Mouse (Mus musculus): ENCODE measurements around the gene Chd4. TPM values are rescaled to one million over a fixed set of nuclear protein-coding genes. Genes with fewer than 3 reads are reported as not detected.

The Chd4 gene
- polyA plus RNA-seq, 1 experiment from 2014 or later = 66.7 TPM

DNA sequence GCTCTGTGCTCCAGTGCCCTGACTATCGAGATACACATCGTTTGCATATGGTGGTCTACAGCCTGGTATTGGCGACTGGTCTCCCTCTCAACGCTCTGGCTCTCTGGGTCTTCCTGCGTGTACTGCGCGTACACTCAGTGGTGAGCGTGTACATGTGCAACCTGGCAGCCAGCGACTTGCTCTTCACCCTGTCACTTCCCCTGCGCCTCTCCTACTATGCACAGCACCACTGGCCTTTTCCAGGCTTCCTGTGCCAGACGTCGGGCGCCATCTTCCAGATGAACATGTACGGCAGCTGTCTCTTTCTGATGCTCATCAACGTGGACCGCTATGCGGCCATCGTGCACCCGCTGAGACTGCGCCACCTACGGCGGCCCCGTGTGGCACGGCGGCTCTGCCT lies 14.4 kb upstream of the Chd4 start:
- H3K4me2 ChIP-seq = peak overlapping the region; percentile 74
- no peaks in the 10 kb centered on the region for H3K27me3 ChIP-seq
- H3K36me3 ChIP-seq = no peaks in the 10 kb centered on the region
- peak overlapping the region; percentile 46 for H3K9ac ChIP-seq
- no peaks in the 10 kb centered on the region for H3K9me3 ChIP-seq
- WGBS = 26% methylated on average over 25 of the region's 25 CpGs
- H3K4me3 ChIP-seq = peak overlapping the region; percentile 46
- H3K27ac ChIP-seq = peak overlapping the region; percentile 85
- peaks cover 13% of the 10 kb centered on the region; the same call in 1 of the 2 replicates for H3K4me1 ChIP-seq
- peak; percentile 13; the same call in 1 of the 2 replicates for ATAC-seq (ENCODE audit: insufficient number of reproducible peaks, low FRiP score, low TSS enrichment, low read depth)

DNA sequence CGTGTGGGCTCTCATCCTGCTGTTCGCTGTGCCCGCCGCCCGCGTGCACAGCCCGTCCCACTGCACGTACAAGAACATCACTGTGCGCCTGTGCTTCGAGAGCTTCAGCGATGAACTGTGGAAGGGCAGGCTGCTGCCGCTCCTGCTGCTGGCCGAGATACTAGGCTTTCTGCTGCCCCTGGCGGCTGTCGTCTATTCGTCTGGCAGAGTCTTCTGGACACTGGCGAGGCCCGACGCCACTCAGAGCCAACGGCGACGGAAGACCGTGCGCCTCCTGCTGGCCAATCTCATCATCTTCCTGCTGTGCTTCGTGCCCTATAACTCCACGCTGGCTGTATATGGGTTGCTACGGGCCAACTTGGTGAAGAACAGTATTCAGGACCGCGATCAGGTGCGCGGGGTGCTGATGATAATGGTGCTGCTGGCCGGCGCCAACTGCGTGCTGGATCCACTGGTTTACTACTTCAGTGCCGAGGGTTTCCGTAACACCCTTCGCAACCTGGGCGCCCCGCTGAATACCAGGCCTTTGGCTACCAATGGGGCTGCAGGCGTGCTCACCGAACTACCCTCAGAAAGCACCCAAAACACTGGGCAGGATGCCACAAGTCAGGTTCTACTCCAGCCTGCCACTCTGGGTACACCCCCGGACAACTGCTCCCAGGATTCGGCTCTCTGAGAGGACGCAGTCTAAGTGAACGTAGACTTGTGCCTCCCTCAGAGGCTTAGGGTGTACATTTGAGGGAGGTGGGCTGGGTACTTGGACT lies 13.8 kb upstream of the Chd4 start:
- peak overlapping the region; percentile 46 for H3K9ac ChIP-seq
- no peaks in the 10 kb centered on the region for H3K27me3 ChIP-seq
- peaks cover 13% of the 10 kb centered on the region; the same call in 1 of the 2 replicates for H3K4me1 ChIP-seq
- 24% methylated on average over 45 of the region's 45 CpGs for WGBS
- H3K4me2 ChIP-seq = peak overlapping the region; percentile 74
- peak overlapping the region; percentile 46 for H3K4me3 ChIP-seq
- H3K36me3 ChIP-seq = no peaks in the 10 kb centered on the region
- no peaks in the 10 kb centered on the region for H3K9me3 ChIP-seq
- peak overlapping the region; percentile 85 for H3K27ac ChIP-seq
- peak; percentile 87 for ATAC-seq (ENCODE audit: insufficient number of reproducible peaks, low FRiP score, low TSS enrichment, low read depth)

DNA sequence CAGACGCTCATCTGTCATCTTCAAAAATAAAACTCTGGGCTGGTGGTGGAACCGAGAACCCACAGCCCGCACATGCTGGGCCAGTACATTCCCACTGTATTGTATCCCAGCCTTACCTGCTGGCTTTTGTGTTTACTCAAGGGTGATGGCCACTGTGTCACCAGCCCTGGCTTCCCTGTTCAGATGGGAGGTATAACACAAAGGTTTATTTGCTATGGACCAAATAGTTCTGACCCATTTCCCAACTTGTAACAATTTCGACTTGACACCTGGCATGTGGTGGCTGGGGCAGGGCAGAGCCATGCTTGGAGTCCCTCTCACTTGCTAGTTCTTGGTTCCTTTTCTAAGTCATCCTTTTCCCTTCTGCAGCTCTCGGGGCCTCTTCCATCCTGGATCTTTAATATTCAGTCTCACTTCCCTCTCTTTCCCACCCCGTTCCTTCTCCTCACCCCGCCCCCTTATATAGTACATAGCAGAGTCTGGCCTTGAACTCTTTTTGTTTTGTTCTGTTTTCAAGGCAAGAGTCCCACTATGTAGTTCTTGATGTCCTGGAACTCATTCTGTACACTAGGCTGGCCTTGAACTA lies 12.9 kb upstream of the Chd4 start:
- WGBS = 85% methylated on average over 7 of the region's 7 CpGs
- Histone ChIP-seq H3K36me3 (no peaks in the 10 kb centered on the region), H3K27ac (no peak overlapping the region), H3K4me1 (peaks cover 14% of the 10 kb centered on the region; the same call in 1 of the 2 replicates), H3K9me3 (no peaks in the 10 kb centered on the region), H3K4me2 (no peak overlapping the region), H3K4me3 (no peak overlapping the region), H3K27me3 (no peaks in the 10 kb centered on the region), H3K9ac (no peak overlapping the region)
- ATAC-seq (ENCODE audit: insufficient number of reproducible peaks, low FRiP score, low TSS enrichment, low read depth) = no peak

DNA sequence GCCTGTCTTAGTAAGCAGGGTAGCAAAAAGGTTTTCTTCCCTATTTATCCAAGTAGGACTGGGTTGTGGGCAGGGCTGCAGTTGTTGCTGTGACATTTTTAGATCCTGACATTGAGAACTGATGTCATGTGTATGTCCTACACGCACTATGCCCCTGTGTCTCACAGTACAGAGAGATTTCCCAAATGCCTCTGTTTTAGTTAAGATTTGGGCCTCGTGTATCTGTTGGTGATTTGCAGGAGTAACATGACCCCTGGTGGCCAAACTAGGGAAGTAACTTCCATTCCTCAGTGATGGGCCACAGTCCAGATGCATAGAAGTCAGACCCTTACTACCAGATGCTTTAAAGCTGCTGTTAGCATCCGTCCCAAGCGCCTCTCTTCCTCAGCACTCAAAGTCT lies 11.4 kb upstream of the Chd4 start:
- 3% methylated on average over 4 of the region's 4 CpGs for WGBS
- Histone ChIP-seq H3K4me3 (no peak overlapping the region), H3K9me3 (no peaks in the 10 kb centered on the region), H3K27ac (no peak overlapping the region), H3K4me1 (peaks cover 30% of the 10 kb centered on the region), H3K4me2 (no peak overlapping the region), H3K9ac (no peak overlapping the region), H3K27me3 (no peaks in the 10 kb centered on the region), H3K36me3 (no peaks in the 10 kb centered on the region)
- no peak for ATAC-seq (ENCODE audit: insufficient number of reproducible peaks, low FRiP score, low TSS enrichment, low read depth)

DNA sequence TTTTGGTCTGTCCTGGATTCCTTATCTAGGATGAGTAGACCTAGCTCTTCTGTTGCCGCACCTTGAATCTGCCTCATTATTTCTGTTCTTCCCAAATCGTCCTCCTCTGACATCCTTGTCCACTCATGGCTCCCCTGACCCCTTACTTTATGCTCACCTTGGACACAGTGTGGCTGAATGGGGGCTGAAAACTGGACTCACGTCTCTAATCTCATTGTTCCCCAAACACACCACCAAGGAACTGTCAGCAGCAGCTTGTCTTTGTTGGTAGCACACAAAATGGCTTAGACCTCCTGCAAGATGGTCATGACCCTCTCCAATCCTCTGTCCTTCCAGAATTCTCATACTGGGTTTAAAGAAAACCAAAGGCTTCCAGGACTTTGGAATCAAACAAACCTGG lies 7.8 kb upstream of the Chd4 start:
- H3K36me3 ChIP-seq = no peaks in the 10 kb centered on the region
- H3K4me1 ChIP-seq = peaks cover 33% of the 10 kb centered on the region
- peak overlapping the region; percentile 95 for H3K27ac ChIP-seq
- H3K9me3 ChIP-seq = no peaks in the 10 kb centered on the region
- H3K27me3 ChIP-seq = no peaks in the 10 kb centered on the region
- no peak overlapping the region for H3K4me2 ChIP-seq
- no peak overlapping the region for H3K4me3 ChIP-seq
- no peak for ATAC-seq (ENCODE audit: insufficient number of reproducible peaks, low FRiP score, low TSS enrichment, low read depth)
- WGBS = 85% methylated on average over 3 of the region's 3 CpGs
- no peak overlapping the region for H3K9ac ChIP-seq

DNA sequence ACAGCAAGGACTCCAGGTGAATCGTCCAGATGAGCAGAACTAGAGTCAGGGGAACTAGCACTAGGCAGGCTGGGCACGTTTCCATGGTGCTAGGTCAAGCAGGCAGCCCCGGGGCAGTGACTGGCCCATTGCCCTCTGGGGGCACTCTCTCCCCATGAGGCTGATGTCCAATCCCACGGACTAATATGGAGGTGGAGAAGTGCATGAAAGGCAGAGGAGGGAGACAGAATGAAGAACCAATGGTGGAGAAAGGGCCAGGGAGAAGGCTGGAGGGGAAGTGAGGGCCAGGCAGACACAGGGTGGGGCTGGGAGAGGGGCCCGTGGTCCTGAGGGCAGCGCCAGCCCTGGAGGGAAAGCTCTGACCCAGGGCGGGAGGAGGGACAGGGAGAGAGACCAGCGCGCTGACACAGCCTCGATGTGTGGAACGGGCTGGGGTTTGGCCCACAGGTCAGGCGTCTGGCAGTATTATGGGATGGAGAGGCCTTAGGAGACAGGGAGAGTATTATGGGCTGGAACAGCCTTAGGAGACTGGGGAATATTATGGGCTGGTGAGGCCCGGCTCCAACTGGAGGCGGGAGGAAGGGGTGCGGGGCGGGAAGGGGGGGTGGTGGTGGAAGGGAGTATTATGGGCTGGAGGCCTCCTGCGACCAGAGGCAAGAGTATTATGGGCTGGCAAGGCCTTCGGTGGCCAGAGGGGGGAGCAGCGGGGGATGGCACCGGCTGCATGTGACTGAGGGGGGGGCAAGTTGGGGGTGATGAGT lies 7.0 kb upstream of the Chd4 start:
- WGBS = 4% methylated on average over 20 of the region's 20 CpGs
- peak overlapping the region; percentile 95 for H3K27ac ChIP-seq
- peak overlapping the region; percentile 51; the same call in 1 of the 2 replicates for H3K4me2 ChIP-seq
- H3K27me3 ChIP-seq = no peaks in the 10 kb centered on the region
- H3K4me1 ChIP-seq = peaks cover 33% of the 10 kb centered on the region
- no peak overlapping the region for H3K9ac ChIP-seq
- H3K4me3 ChIP-seq = peak overlapping the region; percentile 24; the same call in 1 of the 2 replicates
- no peaks in the 10 kb centered on the region for H3K36me3 ChIP-seq
- ATAC-seq (ENCODE audit: insufficient number of reproducible peaks, low FRiP score, low TSS enrichment, low read depth) = peak; percentile 81
- no peaks in the 10 kb centered on the region for H3K9me3 ChIP-seq

DNA sequence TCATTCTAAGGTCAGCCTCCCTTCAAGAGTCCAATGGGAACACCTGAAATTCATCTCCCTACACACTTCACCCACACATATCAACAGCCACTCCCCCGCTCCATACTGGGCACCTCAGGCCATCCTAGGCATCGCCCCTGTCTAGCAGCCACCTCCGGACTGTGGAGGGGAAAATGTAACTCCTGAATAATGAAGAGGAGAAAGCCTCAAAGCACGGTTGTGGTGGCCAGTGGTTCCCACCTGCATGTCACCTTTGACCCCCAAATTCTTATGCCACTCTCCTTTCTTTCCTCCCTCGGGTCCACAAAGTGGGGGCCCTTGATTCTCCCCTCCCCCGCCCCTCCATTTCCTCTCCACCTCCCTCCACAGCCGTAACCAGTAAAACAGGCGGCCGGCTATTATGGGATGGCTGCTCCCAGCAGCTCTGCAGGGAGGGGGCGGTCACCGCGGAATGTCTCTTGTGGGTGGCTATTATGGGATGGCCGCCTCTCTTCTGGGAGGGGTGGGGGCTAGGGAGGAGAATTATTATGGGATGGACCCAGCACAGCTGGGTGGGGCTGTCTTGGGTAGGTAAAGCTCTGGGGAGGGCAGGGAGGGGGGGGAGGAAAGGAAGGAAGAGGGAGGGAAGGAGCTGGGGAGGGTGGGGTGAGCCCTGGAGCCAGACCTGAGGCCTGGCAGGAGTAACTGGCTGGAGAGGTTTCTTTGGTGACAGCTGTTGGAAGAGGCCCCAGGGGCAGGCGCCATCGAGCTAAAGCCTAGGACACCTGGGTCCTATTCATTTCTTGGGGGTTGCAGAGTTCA lies 6.1 kb upstream of the Chd4 start:
- Histone ChIP-seq H3K9me3 (no peaks in the 10 kb centered on the region), H3K27me3 (no peaks in the 10 kb centered on the region), H3K4me3 (peak overlapping the region; percentile 24), H3K9ac (peak overlapping the region; percentile 23; the same call in 1 of the 2 replicates), H3K4me1 (peaks cover 28% of the 10 kb centered on the region), H3K4me2 (peak overlapping the region; percentile 51), H3K27ac (peak overlapping the region; percentile 95), H3K36me3 (no peaks in the 10 kb centered on the region)
- ATAC-seq (ENCODE audit: insufficient number of reproducible peaks, low FRiP score, low TSS enrichment, low read depth) = peak; percentile 70
- 1% methylated on average over 15 of the region's 15 CpGs for WGBS

DNA sequence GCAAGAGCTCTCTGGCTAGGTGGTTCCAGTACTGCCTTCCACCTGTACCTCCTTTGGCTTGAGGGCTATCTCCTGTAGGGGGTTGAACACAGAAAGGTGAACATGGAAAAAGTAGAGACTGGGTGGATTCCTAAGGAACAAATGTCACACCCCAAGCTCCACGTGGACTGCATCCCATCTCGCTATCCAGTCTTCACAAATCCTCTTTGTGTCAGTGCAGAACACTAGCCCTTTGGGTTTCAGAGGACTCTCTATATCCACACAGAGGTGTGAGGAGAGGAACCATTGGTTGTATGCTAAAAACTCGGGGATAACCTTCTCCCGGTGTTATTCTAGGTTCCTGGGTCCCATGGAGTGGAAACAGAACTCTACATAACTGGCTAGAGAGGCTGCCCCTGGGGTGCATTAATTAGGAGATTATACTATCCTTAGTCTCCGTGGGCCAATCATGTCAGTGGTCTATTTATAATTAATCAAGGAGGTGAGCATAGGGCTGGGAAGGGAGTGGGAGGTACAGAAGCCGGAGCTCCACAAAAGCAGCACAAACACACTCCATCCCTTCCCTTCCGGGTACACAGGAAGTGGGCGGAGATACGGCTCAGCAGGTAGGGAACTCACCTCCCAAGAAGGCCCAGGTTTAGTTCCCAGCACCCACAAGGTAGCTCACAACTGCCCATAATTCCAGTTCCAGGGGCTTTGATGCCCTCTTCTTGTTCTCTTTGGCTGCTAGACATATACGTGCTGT lies 5.3 kb upstream of the Chd4 start:
- Histone ChIP-seq H3K9ac (no peak overlapping the region), H3K4me3 (no peak overlapping the region), H3K27me3 (no peaks in the 10 kb centered on the region), H3K9me3 (no peaks in the 10 kb centered on the region), H3K4me1 (peaks cover 33% of the 10 kb centered on the region), H3K4me2 (peak overlapping the region; percentile 51), H3K27ac (peak overlapping the region; percentile 95), H3K36me3 (no peaks in the 10 kb centered on the region)
- no peak for ATAC-seq (ENCODE audit: insufficient number of reproducible peaks, low FRiP score, low TSS enrichment, low read depth)
- WGBS = 55% methylated on average over 10 of the region's 10 CpGs

DNA sequence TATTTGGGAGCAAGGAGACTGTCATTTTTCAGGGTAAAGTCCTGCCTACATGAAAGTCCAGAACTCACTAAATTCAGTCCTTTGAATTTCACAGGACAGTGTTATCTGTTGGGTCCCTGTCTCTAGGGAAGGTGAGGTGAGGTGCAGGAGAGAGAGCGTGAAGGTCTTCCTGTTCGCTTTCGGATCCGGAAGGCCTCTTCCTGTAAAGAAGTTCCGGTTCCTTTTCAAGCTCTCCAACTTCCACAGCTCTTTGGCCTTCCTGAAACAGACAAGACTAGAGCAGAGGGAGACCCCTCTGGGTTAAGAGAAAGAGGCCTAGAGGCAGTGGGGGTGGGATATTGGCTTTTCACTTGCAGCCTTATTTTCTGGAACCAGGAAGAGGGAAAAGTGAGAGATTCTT lies 3.4 kb upstream of the Chd4 start:
- Histone ChIP-seq H3K36me3 (no peaks in the 10 kb centered on the region), H3K27ac (peak overlapping the region; percentile 60), H3K9me3 (no peaks in the 10 kb centered on the region), H3K4me1 (peaks cover 41% of the 10 kb centered on the region), H3K4me3 (no peak overlapping the region), H3K9ac (no peak overlapping the region), H3K27me3 (no peaks in the 10 kb centered on the region), H3K4me2 (no peak overlapping the region)
- 84% methylated on average over 5 of the region's 5 CpGs for WGBS
- ATAC-seq (ENCODE audit: insufficient number of reproducible peaks, low FRiP score, low TSS enrichment, low read depth) = no peak

DNA sequence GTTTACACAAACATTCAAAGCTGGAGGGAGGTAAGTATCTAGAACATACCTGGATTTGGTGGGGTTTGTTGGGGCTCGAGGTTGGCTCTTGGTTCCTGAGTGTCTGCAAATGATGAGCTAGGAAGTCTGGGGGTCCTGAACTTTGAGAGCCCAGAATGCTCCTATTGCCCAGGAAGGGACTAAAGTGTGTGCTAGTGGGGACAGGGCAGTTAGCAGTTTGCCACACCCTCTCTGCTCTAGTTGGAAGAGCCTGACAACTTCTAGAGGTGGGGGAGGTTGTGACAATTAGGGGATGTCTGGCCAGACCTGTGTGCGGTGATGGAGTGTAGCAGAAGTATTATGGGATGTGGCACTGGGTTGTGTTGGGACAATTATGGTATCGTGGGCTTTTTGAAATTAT lies 938 bp upstream of the Chd4 start:
- H3K27me3 ChIP-seq = no peaks in the 10 kb centered on the region

DNA sequence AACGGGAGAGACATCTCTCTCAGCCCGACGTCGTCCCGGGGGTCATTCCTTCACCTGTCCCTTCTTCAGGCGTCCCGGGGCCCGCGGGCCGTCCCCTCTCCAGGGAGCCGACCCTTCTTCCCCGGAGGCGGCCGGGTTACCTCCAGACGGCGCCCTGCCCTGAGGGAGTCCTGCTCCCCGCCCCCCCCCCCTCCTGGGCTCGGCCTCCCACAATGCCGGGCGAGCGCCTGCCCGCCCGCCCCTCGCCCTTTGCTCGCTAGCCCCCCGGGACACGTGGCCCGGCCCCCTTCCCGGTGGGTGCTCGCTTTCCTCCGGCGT lies 457 bp downstream of the Chd4 start:
- H3K36me3 ChIP-seq = peaks cover 20% of the 10 kb centered on the region
- no peaks in the 10 kb centered on the region for H3K27me3 ChIP-seq
- H3K27ac ChIP-seq = peak overlapping the region; percentile 96
- 0 out of 2 replicates have a peak, but pooled peaks have one; percentile 1 for ATAC-seq (ENCODE audit: insufficient number of reproducible peaks, low FRiP score, low TSS enrichment, low read depth)
- peaks cover 46% of the 10 kb centered on the region for H3K4me1 ChIP-seq
- peak overlapping the region; percentile 92 for H3K4me3 ChIP-seq
- H3K9me3 ChIP-seq = no peaks in the 10 kb centered on the region
- H3K4me2 ChIP-seq = peak overlapping the region; percentile 84
- 0% methylated on average over 12 of the region's 32 CpGs for WGBS
- peak overlapping the region; percentile 80 for H3K9ac ChIP-seq

More for the DNA sequence above, 938 bp upstream of the Chd4 start:
- Histone ChIP-seq H3K9ac (no peak overlapping the region), H3K36me3 (peaks cover 6% of the 10 kb centered on the region), H3K4me3 (no peak overlapping the region), H3K4me1 (peaks cover 45% of the 10 kb centered on the region), H3K9me3 (no peaks in the 10 kb centered on the region), H3K27ac (peak overlapping the region; percentile 96), H3K4me2 (no peak overlapping the region)
- 50% methylated on average over 3 of the region's 3 CpGs for WGBS
- ATAC-seq (ENCODE audit: insufficient number of reproducible peaks, low FRiP score, low TSS enrichment, low read depth) = no peak

Data from limb, embryonic 15.5 days (tissue).